In genomic region chr2:5743886-5744285, GRCm38 (mm10) we compare ENCODE assay signal across 24 mouse cellular contexts. TPM values are rescaled to one million over a fixed set of nuclear protein-coding genes. Genes with fewer than 3 reads are reported as not detected.
DNase-seq lines count a peak whose midpoint lies in the region; ATAC-seq and TF ChIP-seq lines count a peak whose summit lies in the region.
"Had no signal": no experiment of that assay in that cellular context is flagged by ENCODE, and none has a peak within 500 bp of the region (broad histone marks: within the 10 kb centered on the region; RNA-seq: fewer than 3 reads in every experiment).

No protein-coding gene starts in this region.

- peaks cover 18% of the 10 kb centered on the region for H3K4me1 ChIP-seq in kidney, embryonic 15.5 days
- peaks cover 9% of the 10 kb centered on the region; the same call in 1 of the 2 replicates for H3K4me1 ChIP-seq in kidney, postnatal 0 days (replicated peaks; ENCODE audit: insufficient read depth, low read length)
- H3K4me1 ChIP-seq: embryonic facial prominence, embryonic 10.5 days; embryonic facial prominence, embryonic 12.5 days; forebrain, embryonic 13.5 days; forebrain, embryonic 15.5 days had no signal

- no peak for TF ChIP-seq CTCF in kidney, postnatal 0 days (IDR thresholded peaks at IDR 0.05; ENCODE audit: low read depth)

- intact Hi-C loops in heart, postnatal 36 days (cut with DNase I): no loop called here

- H3K27me3 ChIP-seq in kidney, embryonic 15.5 days: no peaks in the 10 kb centered on the region
- H3K27me3 ChIP-seq in kidney, postnatal 0 days (ENCODE audit: insufficient read depth, low read length): no peaks in the 10 kb centered on the region
- H3K27me3 ChIP-seq: CH12.LX; embryonic facial prominence, embryonic 12.5 days; forebrain, embryonic 13.5 days; forebrain, embryonic 15.5 days; Patski had no signal

- no peak overlapping the region for H3K27ac ChIP-seq in kidney, embryonic 15.5 days
- no peak overlapping the region for H3K27ac ChIP-seq in kidney, postnatal 0 days
- H3K27ac ChIP-seq: embryonic facial prominence, embryonic 10.5 days; embryonic facial prominence, embryonic 12.5 days; forebrain, embryonic 13.5 days; forebrain, embryonic 15.5 days had no signal

- 0 out of 2 replicates have a peak, but pooled peaks have one; percentile 40 for ATAC-seq in kidney, embryonic 15.5 days (replicated peaks; ENCODE audit: low FRiP score)
- ATAC-seq in kidney, postnatal 0 days (replicated peaks; ENCODE audit: low FRiP score, low read depth): no peak
- ATAC-seq: activated CD4-positive, CD25-positive, alpha-beta regulatory T cell, adult 4 months; CD4-positive, CD25-positive, alpha-beta regulatory T cell, adult 4 months; forebrain, embryonic 13.5 days; forebrain, embryonic 15.5 days; Patski had no signal

- no peak overlapping the region for H3K4me2 ChIP-seq in kidney, embryonic 15.5 days
- no peak overlapping the region for H3K4me2 ChIP-seq in kidney, postnatal 0 days (ENCODE audit: low read length)
- H3K4me2 ChIP-seq: embryonic facial prominence, embryonic 12.5 days; forebrain, embryonic 13.5 days; forebrain, embryonic 15.5 days had no signal

- peak; percentile 61 for DNase-seq in heart, adult 11 months
- no peak for DNase-seq in heart, postnatal 36 days
- DNase-seq in kidney, adult 9 months: no peak
- peak; percentile 76 for DNase-seq in kidney, postnatal 0 days (ENCODE audit: low spot score)
- DNase-seq in kidney, postnatal 10 days: no peak
- DNase-seq: adrenal gland, adult 8-10 months; adrenal gland, postnatal 14 days; adrenal gland, postnatal 36 days; B cell, adult 2 months; cerebellum, adult 11-12 months; cerebellum, adult 2 months; cerebellum, adult 9-10 months; cerebellum, postnatal 10 days; cerebellum, postnatal 25 days had no signal

- 54% methylated on average over 8 of the region's 8 CpGs for WGBS in kidney, embryonic 15.5 days
- WGBS in kidney, postnatal 0 days: 47% methylated on average over 8 of the region's 8 CpGs

- H3K9ac ChIP-seq in kidney, embryonic 15.5 days: no peak overlapping the region
- H3K9ac ChIP-seq in kidney, postnatal 0 days (ENCODE audit: low read depth, low read length): no peak overlapping the region
- H3K9ac ChIP-seq: embryonic facial prominence, embryonic 12.5 days; forebrain, embryonic 13.5 days; forebrain, embryonic 15.5 days had no signal

- H3K36me3 ChIP-seq in kidney, embryonic 15.5 days: no peaks in the 10 kb centered on the region
- H3K36me3 ChIP-seq in kidney, postnatal 0 days (ENCODE audit: insufficient read depth, low read length): no peaks in the 10 kb centered on the region
- H3K36me3 ChIP-seq: embryonic facial prominence, embryonic 10.5 days; embryonic facial prominence, embryonic 12.5 days; forebrain, embryonic 15.5 days; G1E had no signal

- H3K4me3 ChIP-seq in kidney, embryonic 15.5 days (replicated peaks): no peak overlapping the region
- H3K4me3 ChIP-seq in kidney, postnatal 0 days (replicated peaks; ENCODE audit: low read depth, low read length): no peak overlapping the region
- H3K4me3 ChIP-seq: embryonic facial prominence, embryonic 10.5 days; embryonic facial prominence, embryonic 12.5 days; forebrain, embryonic 13.5 days; forebrain, embryonic 15.5 days had no signal

- H3K9me3 ChIP-seq in kidney, embryonic 15.5 days (replicated peaks): no peaks in the 10 kb centered on the region
- H3K9me3 ChIP-seq in kidney, postnatal 0 days (replicated peaks; ENCODE audit: low read length): no peaks in the 10 kb centered on the region
- H3K9me3 ChIP-seq: embryonic facial prominence, embryonic 10.5 days; embryonic facial prominence, embryonic 12.5 days; forebrain, embryonic 13.5 days; forebrain, embryonic 15.5 days; G1E had no signal

RNA-seq across cellular contexts. Expression of gene Camk1d, which starts 29.6 kb away (rescaled TPM):
- 1 to 10 TPM; 3.6 to 5.2 TPM for total RNA-seq in heart, postnatal 36 days (2021)
- polyA plus RNA-seq in kidney, embryonic 15.5 days (2015; fragmentation: Nextera tagmentation; extraction: Ambion mirVana): 1.9 and 2.4 TPM in 2 replicates
- 1.2 and 1.5 TPM in 2 replicates for polyA plus RNA-seq in kidney, postnatal 0 days (2015; fragmentation: Nextera tagmentation; extraction: Ambion mirVana)

Comparison
In these comparisons a context has a peak if more than half of its experiments do, and no peak if none do; other contexts are left out.
1. DNase-seq: peak in heart, adult 11 months (single experiment) and kidney, postnatal 0 days (single experiment); none in heart, postnatal 36 days (0 of 2), kidney, adult 9 months (single experiment) and kidney, postnatal 10 days (single experiment).